In the genomic region with DNA sequence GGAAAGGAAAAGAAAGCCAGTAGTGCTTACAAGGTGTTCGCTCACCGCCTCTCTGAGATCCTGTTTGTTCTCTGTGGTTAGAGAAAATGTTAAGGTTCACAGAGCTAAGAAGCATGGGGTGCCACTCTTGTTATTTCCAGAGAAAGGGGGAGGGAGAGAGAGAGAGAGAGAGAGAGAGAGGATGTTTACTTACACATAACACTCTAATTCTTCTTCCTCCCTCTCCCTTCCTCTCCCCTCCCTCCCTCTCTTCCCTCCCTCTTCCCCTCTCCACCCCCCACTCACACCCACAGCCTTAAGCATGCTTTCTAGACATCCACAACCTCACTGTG, we compare ENCODE assay signal across 12 mouse cellular contexts. TPM values are rescaled to one million over a fixed set of nuclear protein-coding genes. Genes with fewer than 3 reads are reported as not detected.
A peak's percentile ranks its signal among the peaks of the same experiment; 100 is the strongest.
DNase-seq lines count a peak whose midpoint lies in the region; ATAC-seq and TF ChIP-seq lines count a peak whose summit lies in the region.
"Had no signal": no experiment of that assay in that cellular context is flagged by ENCODE, and none has a peak within 500 bp of the region (broad histone marks: within the 10 kb centered on the region; RNA-seq: fewer than 3 reads in every experiment).

No protein-coding gene starts in this region.

- DNase-seq in kidney, postnatal 0 days (ENCODE audit: low spot score), result peak; percentile 28
- DNase-seq in kidney, postnatal 36 days, result no peak
- no peak for DNase-seq in thymus, adult 2 months
- DNase-seq in thymus, postnatal 25 days, result no peak
- peak; percentile 56 for DNase-seq in splenic B cell, adult 2 months (ENCODE audit: low read depth, low spot score)
- DNase-seq in frontal cortex, postnatal 14 days (ENCODE audit: low spot score in 2 of 2), result no peak
- DNase-seq: cerebellum, postnatal 36 days; lung, postnatal 10 days had no signal

- no peak for TF ChIP-seq CTCF in kidney, postnatal 0 days (IDR thresholded peaks at IDR 0.05; ENCODE audit: low read depth)
- no peak for TF ChIP-seq CTCF in thymus, adult 2 months (IDR thresholded peaks at IDR 0.05; ENCODE audit: borderline replicate concordance, control insufficient read depth, extremely low read depth, insufficient read depth, low read length, poor library complexity)

- no peaks in the 10 kb centered on the region for H3K36me3 ChIP-seq in forebrain, embryonic 15.5 days
- H3K36me3 ChIP-seq in forebrain, embryonic 13.5 days (ENCODE audit: poor library complexity, severe bottlenecking), result no peaks in the 10 kb centered on the region
- H3K36me3 ChIP-seq in kidney, postnatal 0 days (ENCODE audit: insufficient read depth, low read length), result no peaks in the 10 kb centered on the region
- no peaks in the 10 kb centered on the region for H3K36me3 ChIP-seq in thymus, adult 2 months (ENCODE audit: control insufficient read depth, insufficient read depth, low read length)
- H3K36me3 ChIP-seq in splenic B cell, adult 2 months (ENCODE audit: control insufficient read depth, insufficient read depth, low read length, poor library complexity, severe bottlenecking), result peaks cover 7% of the 10 kb centered on the region
- H3K36me3 ChIP-seq: embryonic facial prominence, embryonic 15.5 days; hindbrain, embryonic 15.5 days had no signal

- no peak overlapping the region for H3K4me2 ChIP-seq in forebrain, embryonic 15.5 days (replicated peaks)
- no peak overlapping the region for H3K4me2 ChIP-seq in forebrain, embryonic 13.5 days
- no peak overlapping the region for H3K4me2 ChIP-seq in kidney, postnatal 0 days (ENCODE audit: low read length)
- H3K4me2 ChIP-seq: embryonic facial prominence, embryonic 15.5 days; hindbrain, embryonic 15.5 days had no signal

- 0 out of 2 replicates have a peak overlapping the region, but pooled peaks have one; percentile 9 for H3K27ac ChIP-seq in forebrain, embryonic 15.5 days (replicated peaks)
- no peak overlapping the region for H3K27ac ChIP-seq in forebrain, embryonic 13.5 days
- no peak overlapping the region for H3K27ac ChIP-seq in kidney, postnatal 0 days
- peak overlapping the region; percentile 96 for H3K27ac ChIP-seq in thymus, adult 2 months (ENCODE audit: control insufficient read depth, insufficient read depth, low read length)
- H3K27ac ChIP-seq: embryonic facial prominence, embryonic 15.5 days; hindbrain, embryonic 15.5 days had no signal

- H3K27me3 ChIP-seq in forebrain, embryonic 15.5 days, result no peaks in the 10 kb centered on the region
- H3K27me3 ChIP-seq in forebrain, embryonic 13.5 days, result no peaks in the 10 kb centered on the region
- H3K27me3 ChIP-seq in kidney, postnatal 0 days (ENCODE audit: insufficient read depth, low read length), result no peaks in the 10 kb centered on the region
- no peaks in the 10 kb centered on the region for H3K27me3 ChIP-seq in thymus, adult 2 months (ENCODE audit: control insufficient read depth, insufficient read depth, low read length)
- H3K27me3 ChIP-seq in splenic B cell, adult 2 months (ENCODE audit: control insufficient read depth, insufficient read depth, low read length, poor library complexity, severe bottlenecking), result no peaks in the 10 kb centered on the region
- H3K27me3 ChIP-seq: embryonic facial prominence, embryonic 15.5 days; hindbrain, embryonic 15.5 days had no signal

- no peak for ATAC-seq in forebrain, embryonic 15.5 days (replicated peaks)
- no peak for ATAC-seq in forebrain, embryonic 13.5 days
- no peak for ATAC-seq in kidney, postnatal 0 days (replicated peaks; ENCODE audit: low FRiP score, low read depth)

- 84% methylated on average over 2 of the region's 2 CpGs for WGBS in forebrain, embryonic 15.5 days
- 80% methylated on average over 2 of the region's 2 CpGs for WGBS in forebrain, embryonic 13.5 days
- WGBS in kidney, postnatal 0 days, result 45% methylated on average over 2 of the region's 2 CpGs
- 0% methylated on average over 2 of the region's 2 CpGs for WGBS in thymus, adult 2 months

- H3K9me3 ChIP-seq in forebrain, embryonic 15.5 days, result no peaks in the 10 kb centered on the region
- H3K9me3 ChIP-seq in forebrain, embryonic 13.5 days (replicated peaks), result no peaks in the 10 kb centered on the region
- no peaks in the 10 kb centered on the region for H3K9me3 ChIP-seq in kidney, postnatal 0 days (replicated peaks; ENCODE audit: low read length)
- H3K9me3 ChIP-seq: embryonic facial prominence, embryonic 15.5 days; hindbrain, embryonic 15.5 days had no signal

- H3K4me3 ChIP-seq in forebrain, embryonic 15.5 days, result no peak overlapping the region
- H3K4me3 ChIP-seq in forebrain, embryonic 13.5 days, result no peak overlapping the region
- no peak overlapping the region for H3K4me3 ChIP-seq in kidney, postnatal 0 days (replicated peaks; ENCODE audit: low read depth, low read length)
- no peak overlapping the region for H3K4me3 ChIP-seq in thymus, adult 2 months (ENCODE audit: control insufficient read depth, insufficient read depth, low read length)
- H3K4me3 ChIP-seq: embryonic facial prominence, embryonic 15.5 days; hindbrain, embryonic 15.5 days had no signal

- H3K4me1 ChIP-seq in forebrain, embryonic 15.5 days, result no peaks in the 10 kb centered on the region
- H3K4me1 ChIP-seq in forebrain, embryonic 13.5 days, result peaks cover 9% of the 10 kb centered on the region; the same call in 1 of the 2 replicates
- H3K4me1 ChIP-seq in kidney, postnatal 0 days (replicated peaks; ENCODE audit: insufficient read depth, low read length), result peaks cover 6% of the 10 kb centered on the region
- H3K4me1 ChIP-seq in thymus, adult 2 months (replicated peaks; ENCODE audit: control insufficient read depth, insufficient read depth, low read length), result peaks cover 48% of the 10 kb centered on the region

- no peak for TF ChIP-seq POLR2A in thymus, adult 2 months (IDR thresholded peaks at IDR 0.05; ENCODE audit: control insufficient read depth, extremely low read depth, insufficient read depth, low read length, poor library complexity)

- H3K9ac ChIP-seq in forebrain, embryonic 15.5 days (replicated peaks), result no peak overlapping the region
- no peak overlapping the region; the same call in 1 of the 2 replicates for H3K9ac ChIP-seq in forebrain, embryonic 13.5 days
- H3K9ac ChIP-seq in kidney, postnatal 0 days (ENCODE audit: low read depth, low read length), result no peak overlapping the region
- H3K9ac ChIP-seq: embryonic facial prominence, embryonic 15.5 days; hindbrain, embryonic 15.5 days had no signal

RNA-seq across cellular contexts. Expression of a gene that starts 35.8 kb away (rescaled TPM):
- polyA plus RNA-seq in forebrain, embryonic 15.5 days (2015; fragmentation: Nextera tagmentation; extraction: Ambion mirVana), result 24.5 and 26.8 TPM in 2 replicates
- 15.8 and 20.0 TPM in 2 replicates for polyA plus RNA-seq in forebrain, embryonic 13.5 days (2015; fragmentation: Nextera tagmentation; extraction: Ambion mirVana)
- 2.2 and 2.3 TPM in 2 replicates for polyA plus RNA-seq in kidney, postnatal 0 days (2015; fragmentation: Nextera tagmentation; extraction: Ambion mirVana)
- polyA plus RNA-seq in thymus, adult 2 months (2012; rRNA removed), result 34.3 and 36.5 TPM in 2 replicates

Comparison
In these comparisons a context has a peak if more than half of its experiments do, and no peak if none do; other contexts are left out.
1. H3K27ac ChIP-seq: peak in forebrain, embryonic 15.5 days (single experiment) and thymus, adult 2 months (single experiment); none in forebrain, embryonic 13.5 days (single experiment) and kidney, postnatal 0 days (single experiment).
2. DNase-seq: peak in kidney, postnatal 0 days (single experiment) and splenic B cell, adult 2 months (single experiment); none in kidney, postnatal 36 days (0 of 2), thymus, adult 2 months (single experiment), thymus, postnatal 25 days (single experiment) and frontal cortex, postnatal 14 days (0 of 2).